Mouse (Mus musculus) brain, embryonic 14.5 days (tissue): ENCODE data around the gene Myh6.

ENCODE experiments used
- CTCF ChIP-seq: fragments of 200-500 bp; IDR thresholded peaks from 2 replicates; pipeline ENCODE4 v1.5.1; 2012; ENCODE audit warnings: inconsistent platforms, mild to moderate bottlenecking, moderate library complexity, borderline replicate concordance; ENCODE audit not compliant: insufficient read depth, insufficient read length; ENCODE audit errors: extremely low read depth
- POLR2A ChIP-seq: fragments of 200-500 bp; IDR thresholded peaks from 2 replicates; pipeline ENCODE4 v1.6.1; 2012; ENCODE audit warnings: mild to moderate bottlenecking, inconsistent platforms, borderline replicate concordance; ENCODE audit not compliant: poor library complexity, insufficient read depth, insufficient read length, severe bottlenecking; ENCODE audit errors: extremely low read depth

DNA sequence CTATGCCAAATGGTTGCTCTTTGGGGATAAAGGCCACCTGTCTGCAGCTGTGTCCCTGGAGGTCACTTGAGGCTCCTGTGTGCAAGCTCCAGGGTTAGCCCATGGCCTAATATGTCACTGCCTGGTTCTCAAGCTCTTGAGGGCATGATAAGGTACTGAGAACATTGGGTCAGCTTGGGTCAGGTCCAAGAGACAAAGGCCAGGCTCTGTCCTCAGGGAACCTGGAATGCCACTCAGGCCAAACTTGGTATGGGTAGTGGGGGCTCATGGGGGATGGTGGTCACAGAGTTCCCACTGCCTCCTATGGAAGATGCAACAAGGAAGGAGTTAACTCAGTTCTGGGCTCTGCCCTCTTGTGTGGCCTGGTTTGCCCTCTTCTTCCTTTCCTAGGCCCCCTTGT, 1.6 kb upstream of the Myh6 start:
- no peak for TF ChIP-seq CTCF
- no peak for TF ChIP-seq POLR2A
